Mouse (Mus musculus) midbrain, embryonic 15.5 days (tissue): ENCODE measurements around the gene Rhbg. TPM values are rescaled to one million over a fixed set of nuclear protein-coding genes. Genes with fewer than 3 reads are reported as not detected.

Experiments used
- ATAC-seq: fragments of 200-750 bp; cut with Nextera tagmentation; replicated peaks from 2 replicates; pipeline ENCODE4 v1.8.0; 2017; ENCODE audit warnings: moderate TSS enrichment
- H3K27ac ChIP-seq: fragments of 300-500 bp; sonication (generic); 2 replicates; pipeline ENCODE4 v1.5.1; 2015; ENCODE audit warnings: mild to moderate bottlenecking, inconsistent platforms
- H3K27me3 ChIP-seq: fragments of 300-500 bp; sonication (generic); replicated peaks from 2 replicates; pipeline ENCODE4 v1.6.1; 2015; ENCODE audit warnings: inconsistent platforms
- H3K36me3 ChIP-seq: fragments of 300-500 bp; sonication (generic); replicated peaks from 2 replicates; pipeline ENCODE4 v1.6.1; 2015; ENCODE audit warnings: inconsistent platforms
- H3K4me1 ChIP-seq: fragments of 300-500 bp; sonication (generic); 2 replicates; pipeline ENCODE4 v1.6.1; 2015; ENCODE audit warnings: inconsistent platforms
- H3K4me2 ChIP-seq: fragments of 300-500 bp; sonication (generic); 2 replicates; pipeline ENCODE4 v1.6.1; 2015; ENCODE audit warnings: inconsistent platforms, mild to moderate bottlenecking, moderate library complexity
- H3K4me3 ChIP-seq: fragments of 300-500 bp; sonication (generic); 2 replicates; pipeline ENCODE4 v1.5.1; 2015; ENCODE audit warnings: mild to moderate bottlenecking, inconsistent platforms
- H3K9ac ChIP-seq: fragments of 300-500 bp; sonication (generic); 2 replicates; pipeline ENCODE4 v1.6.1; 2015; ENCODE audit warnings: mild to moderate bottlenecking, inconsistent platforms
- H3K9me3 ChIP-seq: fragments of 300-500 bp; sonication (generic); 2 replicates; pipeline ENCODE4 v1.6.1; 2016; ENCODE audit warnings: inconsistent platforms
- WGBS: fragments of 180-500 bp; shearing (Covaris S2); methylation state at CpG from one replicate; pipeline ENCODE4 v1.1.7; 2015; ENCODE audit warnings: mixed read lengths; 5-methylcytosine and 5-hydroxymethylcytosine counted together
- polyA plus RNA-seq: library from polyadenylated mRNA; unstranded; fragments of >200 nt; fragmentation: Nextera tagmentation; extraction: Ambion mirVana; gene quantifications from 2 replicates; pipeline ENCODE4 v1.2.1, GENCODE M21; 2015

Gene Rhbg
- polyA plus RNA-seq, 1 experiment from 2014 or later = 0.14 TPM

DNA sequence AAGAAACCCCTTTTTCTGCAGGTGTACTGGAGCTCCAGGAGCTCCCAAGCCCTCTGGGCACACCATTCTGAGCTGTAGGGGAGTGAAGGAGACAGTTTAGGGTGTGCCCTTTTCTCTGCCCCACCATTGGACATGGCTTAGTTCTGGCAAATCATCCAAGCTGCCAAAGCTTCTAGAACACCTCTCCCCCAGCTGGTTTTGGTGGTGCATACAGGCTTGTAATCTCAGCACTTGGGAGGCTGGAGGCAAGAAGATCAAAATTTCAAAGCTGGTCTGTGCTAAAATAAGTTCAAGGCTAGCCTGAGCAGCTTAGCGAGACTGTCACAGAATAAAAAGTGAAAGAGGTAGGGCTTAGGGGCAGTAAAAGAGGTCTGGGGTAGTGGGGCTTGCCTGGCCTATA lies 42.2 kb downstream of the Rhbg start:
- H3K4me2 ChIP-seq = peak overlapping the region; percentile 63
- H3K4me1 ChIP-seq = peaks cover 49% of the 10 kb centered on the region
- peak overlapping the region; percentile 35 for H3K9ac ChIP-seq
- H3K9me3 ChIP-seq = no peaks in the 10 kb centered on the region
- 14% methylated on average over 1 of the region's 1 CpGs for WGBS
- no peaks in the 10 kb centered on the region for H3K36me3 ChIP-seq
- H3K27ac ChIP-seq = peak overlapping the region; percentile 85
- H3K27me3 ChIP-seq = peaks cover 44% of the 10 kb centered on the region
- ATAC-seq = no peak
- H3K4me3 ChIP-seq = peak overlapping the region; percentile 42

DNA sequence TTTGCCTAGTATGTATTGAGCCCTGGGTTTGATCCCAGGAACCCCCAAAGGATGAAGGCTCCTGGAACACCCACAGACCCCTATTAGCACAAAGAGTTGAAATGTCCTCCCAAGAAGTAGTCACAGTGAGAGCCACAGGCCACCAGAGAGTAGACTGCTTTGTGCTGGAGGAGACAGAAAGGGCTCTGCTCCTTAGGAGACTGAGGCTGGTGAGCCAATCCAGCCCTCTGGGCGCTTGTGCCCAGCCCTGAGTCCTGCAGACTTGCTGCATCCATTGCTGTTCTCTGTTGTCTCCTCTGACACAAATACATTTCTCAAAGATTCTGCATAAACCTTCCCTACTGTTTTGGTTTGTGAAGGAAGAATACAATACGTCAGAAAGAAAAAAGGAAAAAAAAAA lies 43.6 kb downstream of the Rhbg start:
- H3K9ac ChIP-seq = peak overlapping the region; percentile 46
- no peak for ATAC-seq
- H3K36me3 ChIP-seq = no peaks in the 10 kb centered on the region
- peak overlapping the region; percentile 42 for H3K4me3 ChIP-seq
- H3K4me2 ChIP-seq = peak overlapping the region; percentile 63
- 23% methylated on average over 2 of the region's 2 CpGs for WGBS
- peak overlapping the region; percentile 85 for H3K27ac ChIP-seq
- no peaks in the 10 kb centered on the region for H3K9me3 ChIP-seq
- peaks cover 58% of the 10 kb centered on the region for H3K4me1 ChIP-seq
- peaks cover 37% of the 10 kb centered on the region for H3K27me3 ChIP-seq

DNA sequence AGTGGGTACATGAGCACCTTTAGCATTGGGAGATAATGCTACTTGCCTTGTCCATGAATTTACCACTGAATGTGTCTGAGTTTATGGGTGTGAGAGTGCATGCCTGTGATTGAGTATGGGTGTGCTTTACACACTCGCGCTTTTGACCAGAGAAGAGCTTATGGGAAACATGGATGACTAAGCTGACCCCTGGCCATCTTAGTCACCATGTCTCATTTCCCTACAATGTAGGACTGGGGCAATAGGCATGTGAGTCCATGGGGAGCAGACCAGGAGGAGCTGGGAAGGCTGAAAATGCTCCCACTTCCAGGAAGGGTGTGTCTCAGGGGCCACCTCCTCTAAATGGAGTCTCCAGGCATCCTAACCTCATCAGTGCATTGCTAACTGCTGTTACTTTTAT lies 44.4 kb downstream of the Rhbg start:
- Histone ChIP-seq H3K4me2 (peak overlapping the region; percentile 63), H3K4me3 (peak overlapping the region; percentile 42), H3K36me3 (no peaks in the 10 kb centered on the region), H3K27me3 (peaks cover 37% of the 10 kb centered on the region), H3K4me1 (peaks cover 58% of the 10 kb centered on the region), H3K27ac (peak overlapping the region; percentile 85), H3K9me3 (no peaks in the 10 kb centered on the region), H3K9ac (peak overlapping the region; percentile 46)
- 23% methylated on average over 2 of the region's 2 CpGs for WGBS
- ATAC-seq = no peak

DNA sequence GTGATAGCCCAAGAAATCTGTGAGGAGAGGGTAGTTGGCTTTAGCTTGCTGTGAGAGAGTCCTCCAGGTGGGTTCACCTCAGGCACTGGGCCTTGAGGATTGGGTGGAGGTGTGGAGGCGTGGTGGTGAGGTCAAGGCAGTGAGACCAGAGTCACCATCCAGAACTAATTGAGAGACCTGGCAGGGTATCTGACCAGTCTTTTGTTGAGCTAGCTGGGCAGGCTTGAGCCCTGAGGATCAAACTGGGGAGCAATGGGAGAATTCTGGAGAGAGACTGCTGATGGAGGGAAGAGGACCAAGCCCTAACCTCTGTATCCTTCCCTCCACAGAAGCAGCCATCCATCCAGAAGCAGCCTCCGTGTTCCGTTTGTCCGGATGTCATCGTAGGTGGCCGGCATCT lies 45.2 kb downstream of the Rhbg start:
- 8% methylated on average over 6 of the region's 6 CpGs for WGBS
- Histone ChIP-seq H3K4me1 (peaks cover 58% of the 10 kb centered on the region), H3K9me3 (no peaks in the 10 kb centered on the region), H3K9ac (peak overlapping the region; percentile 46), H3K36me3 (no peaks in the 10 kb centered on the region), H3K27ac (peak overlapping the region; percentile 85), H3K4me3 (peak overlapping the region; percentile 42), H3K4me2 (peak overlapping the region; percentile 63), H3K27me3 (peaks cover 39% of the 10 kb centered on the region)
- ATAC-seq = no peak

DNA sequence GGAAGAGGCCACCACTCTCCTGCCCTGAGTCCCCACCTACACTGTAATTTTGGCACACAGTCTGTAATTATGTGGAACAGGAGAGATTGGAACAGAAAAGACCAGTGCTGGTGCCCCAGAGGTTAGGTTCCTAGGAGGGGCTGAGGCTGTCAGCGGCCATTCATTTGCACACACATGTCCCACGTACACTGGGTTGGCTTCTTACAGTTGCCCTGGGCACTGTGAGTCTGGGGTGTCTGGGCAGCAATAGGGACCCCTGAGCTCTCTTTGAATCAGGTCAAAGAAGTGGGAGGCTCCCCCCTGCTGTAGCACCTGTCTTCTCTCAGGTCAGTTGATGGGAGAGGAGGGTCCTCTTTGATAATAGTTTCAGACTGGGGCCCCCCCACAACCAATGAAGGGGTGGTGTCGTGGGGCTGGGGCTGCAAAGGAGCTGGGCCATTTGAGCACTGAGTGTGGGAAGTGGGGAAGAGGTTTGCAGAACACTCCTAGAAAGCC lies 46.2 kb downstream of the Rhbg start:
- no peaks in the 10 kb centered on the region for H3K9me3 ChIP-seq
- peaks cover 61% of the 10 kb centered on the region for H3K4me1 ChIP-seq
- H3K4me3 ChIP-seq = peak overlapping the region; percentile 42
- peaks cover 48% of the 10 kb centered on the region for H3K27me3 ChIP-seq
- no peak for ATAC-seq
- H3K27ac ChIP-seq = peak overlapping the region; percentile 85
- H3K9ac ChIP-seq = peak overlapping the region; percentile 46
- H3K4me2 ChIP-seq = peak overlapping the region; percentile 63
- no peaks in the 10 kb centered on the region for H3K36me3 ChIP-seq
- WGBS = 5% methylated on average over 3 of the region's 3 CpGs

DNA sequence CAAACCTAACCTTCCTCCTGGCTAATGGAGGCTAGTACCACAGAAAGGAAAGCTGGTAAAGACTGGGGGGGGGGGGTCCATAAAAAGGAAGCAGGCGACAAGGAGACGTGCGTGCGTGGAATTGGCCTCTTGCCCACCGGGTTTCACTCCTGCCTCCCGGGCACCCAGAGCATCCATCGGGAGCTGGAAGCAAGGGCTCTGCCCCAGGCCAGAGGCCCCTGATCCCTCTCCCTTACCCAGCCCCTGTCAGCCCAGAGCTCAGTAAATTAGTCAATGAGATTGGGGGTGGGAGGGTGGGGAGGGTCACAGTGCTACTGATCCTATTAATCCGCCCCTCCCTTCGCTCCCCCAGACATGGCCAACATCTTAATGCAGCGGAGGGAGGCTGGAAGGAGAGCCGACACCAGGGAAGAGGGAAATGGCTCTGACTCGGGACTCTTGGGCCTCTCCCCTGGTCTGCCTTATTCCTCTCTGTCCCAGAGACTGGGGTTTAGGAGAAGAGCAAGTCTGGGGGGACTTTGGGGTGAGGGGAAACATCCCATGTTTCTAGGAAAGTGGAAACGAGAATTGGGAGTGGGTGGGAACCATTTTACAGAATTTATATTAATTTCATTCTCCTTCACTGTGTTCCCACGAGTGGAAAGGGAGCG lies 46.9 kb downstream of the Rhbg start:
- peaks cover 61% of the 10 kb centered on the region for H3K4me1 ChIP-seq
- H3K9me3 ChIP-seq = no peaks in the 10 kb centered on the region
- H3K36me3 ChIP-seq = no peaks in the 10 kb centered on the region
- ATAC-seq = no peak; the same call in 1 of the 2 replicates
- peak overlapping the region; percentile 85 for H3K27ac ChIP-seq
- H3K9ac ChIP-seq = peak overlapping the region; percentile 46
- 1% methylated on average over 15 of the region's 15 CpGs for WGBS
- H3K4me2 ChIP-seq = peak overlapping the region; percentile 63
- H3K4me3 ChIP-seq = peak overlapping the region; percentile 42
- H3K27me3 ChIP-seq = peaks cover 52% of the 10 kb centered on the region

DNA sequence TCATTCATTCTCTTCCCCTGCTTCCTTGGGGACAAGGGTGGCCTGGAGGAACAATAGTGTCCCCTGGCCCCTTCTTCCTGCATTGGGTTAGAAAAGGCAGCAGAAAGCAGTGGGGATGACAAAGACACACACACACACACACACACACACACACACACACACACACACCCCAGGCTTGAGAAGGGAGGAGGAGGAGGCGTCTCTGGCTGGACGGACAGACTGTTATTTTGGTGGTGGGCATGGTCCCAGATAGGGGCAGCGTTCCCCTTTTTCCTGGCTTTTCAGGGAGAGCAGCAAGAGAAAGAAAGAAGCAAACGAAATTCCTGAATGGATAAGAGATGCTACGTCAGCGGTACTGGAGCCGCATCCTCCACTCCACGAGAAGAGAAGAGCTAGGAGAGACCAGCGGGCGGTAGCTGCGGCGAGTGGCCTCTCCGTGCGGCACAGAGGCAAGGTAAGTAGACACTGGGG lies 47.6 kb downstream of the Rhbg start:
- WGBS = 0% methylated on average over 14 of the region's 14 CpGs
- Histone ChIP-seq H3K9me3 (no peaks in the 10 kb centered on the region), H3K27me3 (peaks cover 49% of the 10 kb centered on the region), H3K4me3 (peak overlapping the region; percentile 42), H3K9ac (peak overlapping the region; percentile 46), H3K4me2 (peak overlapping the region; percentile 63), H3K4me1 (peaks cover 58% of the 10 kb centered on the region), H3K27ac (peak overlapping the region; percentile 85), H3K36me3 (no peaks in the 10 kb centered on the region)
- peak; percentile 63 for ATAC-seq

DNA sequence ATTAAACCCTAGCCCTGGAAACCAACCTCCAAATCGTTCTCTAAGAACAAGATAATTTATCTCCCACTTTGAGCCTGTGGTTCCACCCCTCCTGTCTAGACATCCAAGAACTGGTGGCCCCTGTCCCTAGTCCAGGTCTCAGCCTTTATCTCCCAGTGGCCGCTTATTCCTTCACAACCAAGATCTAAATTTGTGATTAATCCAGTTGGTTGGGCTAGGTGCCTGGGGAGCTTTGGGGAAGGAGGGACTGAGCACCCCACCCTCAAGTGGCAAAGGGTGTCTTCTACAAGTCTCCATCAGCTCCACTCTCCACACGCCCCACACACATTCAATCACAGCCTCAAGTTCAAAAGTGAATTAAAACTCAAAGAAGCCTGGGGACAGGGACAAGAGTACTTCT lies 48.0 kb downstream of the Rhbg start:
- H3K4me3 ChIP-seq = peak overlapping the region; percentile 42
- peak overlapping the region; percentile 63 for H3K4me2 ChIP-seq
- WGBS = 6% methylated on average over 3 of the region's 3 CpGs
- no peaks in the 10 kb centered on the region for H3K9me3 ChIP-seq
- ATAC-seq = peak; percentile 16
- H3K36me3 ChIP-seq = no peaks in the 10 kb centered on the region
- peak overlapping the region; percentile 85 for H3K27ac ChIP-seq
- peaks cover 56% of the 10 kb centered on the region for H3K4me1 ChIP-seq
- peak overlapping the region; percentile 46; the same call in 1 of the 2 replicates for H3K9ac ChIP-seq
- peaks cover 48% of the 10 kb centered on the region for H3K27me3 ChIP-seq

DNA sequence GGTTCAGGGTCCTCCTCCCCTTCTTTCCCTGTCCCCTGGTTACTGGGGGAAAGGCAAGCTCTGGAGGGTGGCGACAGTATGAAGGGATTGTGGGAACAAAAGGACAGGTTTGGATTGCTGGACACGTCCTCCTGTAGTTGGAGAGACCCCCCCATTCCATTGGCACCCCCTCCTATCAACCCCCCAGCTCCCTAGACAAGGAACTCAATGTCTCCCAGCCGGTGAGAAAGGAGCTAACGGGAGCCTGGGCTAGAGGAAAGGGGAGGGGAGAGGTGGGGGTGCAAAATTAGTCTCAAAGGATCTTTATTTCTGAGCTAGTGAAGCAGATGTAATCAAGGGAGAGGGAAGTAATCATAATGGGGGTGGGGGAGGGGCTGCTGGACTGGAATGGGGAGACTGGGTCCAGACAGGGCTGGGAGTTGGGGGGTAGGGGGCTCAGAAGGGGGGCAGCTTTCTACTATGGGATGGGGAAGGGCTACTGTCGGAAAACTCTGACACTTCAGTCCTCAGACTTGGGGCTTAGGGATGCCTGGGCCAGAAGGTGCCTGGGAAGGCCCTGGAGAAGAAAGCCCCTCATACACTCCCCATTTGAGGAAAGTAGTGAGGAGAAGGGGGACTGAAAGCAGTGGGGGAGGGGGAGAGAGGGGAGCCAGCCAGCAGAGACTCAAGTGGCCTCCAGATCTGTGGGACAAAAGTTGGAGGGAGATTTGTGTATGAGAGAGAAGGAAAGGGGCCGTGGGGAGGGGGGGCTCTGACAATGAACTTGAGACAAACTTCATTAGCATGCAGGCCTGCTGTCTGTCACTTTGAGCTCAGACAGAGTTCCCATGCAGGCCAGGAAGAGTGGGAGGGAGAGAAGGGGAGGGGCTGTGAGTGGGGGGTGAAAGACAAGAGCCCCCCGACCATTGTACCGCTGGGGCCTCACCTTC lies 48.7 kb downstream of the Rhbg start:
- H3K4me3 ChIP-seq = peak overlapping the region; percentile 42
- no peaks in the 10 kb centered on the region for H3K9me3 ChIP-seq
- peak; percentile 64 for ATAC-seq
- H3K9ac ChIP-seq = 0 out of 2 replicates have a peak overlapping the region, but pooled peaks have one; percentile 46
- peaks cover 48% of the 10 kb centered on the region for H3K27me3 ChIP-seq
- H3K27ac ChIP-seq = peak overlapping the region; percentile 85
- peaks cover 60% of the 10 kb centered on the region for H3K4me1 ChIP-seq
- WGBS = 4% methylated on average over 8 of the region's 8 CpGs
- H3K36me3 ChIP-seq = no peaks in the 10 kb centered on the region
- peak overlapping the region; percentile 63 for H3K4me2 ChIP-seq

DNA sequence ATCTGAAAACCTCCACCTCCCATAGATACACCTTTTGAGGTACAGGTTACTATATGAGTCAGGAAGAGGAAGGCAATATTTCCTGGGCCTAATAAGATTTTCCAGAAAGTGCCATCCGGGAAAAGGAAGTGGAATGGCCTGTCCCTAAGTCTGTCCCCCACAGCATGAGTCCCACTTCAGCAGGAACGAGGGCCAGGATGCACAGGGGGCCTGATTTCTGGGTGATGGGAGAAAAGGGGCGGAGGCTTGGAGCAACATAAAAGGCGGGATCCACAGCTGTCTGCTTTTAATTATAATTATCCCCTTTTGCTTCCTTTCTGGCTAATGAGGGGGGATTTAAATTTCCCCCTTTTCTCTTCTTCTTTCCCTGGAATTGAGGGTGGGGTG lies 49.3 kb downstream of the Rhbg start:
- Histone ChIP-seq H3K9ac (no peak overlapping the region), H3K36me3 (no peaks in the 10 kb centered on the region), H3K4me3 (no peak overlapping the region), H3K27me3 (peaks cover 42% of the 10 kb centered on the region), H3K27ac (peak overlapping the region; percentile 85), H3K4me2 (no peak overlapping the region), H3K4me1 (peaks cover 64% of the 10 kb centered on the region), H3K9me3 (no peaks in the 10 kb centered on the region)
- WGBS = 13% methylated on average over 4 of the region's 4 CpGs
- peak; percentile 3; the same call in 1 of the 2 replicates for ATAC-seq

DNA sequence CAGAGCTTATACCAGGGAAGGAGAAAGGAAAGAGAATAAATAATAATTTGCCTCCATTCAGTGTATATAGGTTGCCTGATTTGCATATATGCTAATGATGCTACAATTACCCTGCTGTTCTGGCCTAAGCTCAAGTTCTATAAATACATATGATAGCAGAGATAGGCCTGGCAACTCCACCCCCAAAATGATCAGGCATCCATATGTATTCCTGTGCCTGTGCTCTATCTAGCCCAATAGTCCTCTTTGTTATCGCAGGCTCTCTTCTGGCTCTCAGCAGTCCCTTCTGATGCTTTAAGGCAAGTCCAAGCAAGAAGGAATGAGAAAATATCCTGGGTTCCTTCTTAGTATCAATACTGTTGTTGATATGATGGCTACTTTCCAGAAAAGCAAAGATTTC lies 49.8 kb downstream of the Rhbg start:
- peaks cover 64% of the 10 kb centered on the region for H3K4me1 ChIP-seq
- no peak overlapping the region for H3K4me2 ChIP-seq
- 7% methylated on average over 1 of the region's 1 CpGs for WGBS
- H3K36me3 ChIP-seq = no peaks in the 10 kb centered on the region
- H3K9me3 ChIP-seq = no peaks in the 10 kb centered on the region
- H3K9ac ChIP-seq = no peak overlapping the region
- no peak overlapping the region for H3K4me3 ChIP-seq
- ATAC-seq = no peak
- peaks cover 38% of the 10 kb centered on the region for H3K27me3 ChIP-seq
- H3K27ac ChIP-seq = peak overlapping the region; percentile 85
